Mouse (Mus musculus) splenic B cell, adult 2 months (primary cell): Measurements from ENCODE around the gene Lypd6.

Source experiments
- DNase-seq: peaks from one replicate; pipeline ENCODE4 v3.0.0-alpha.2; 2011; ENCODE audit warnings: low read depth, low spot score
- H3K27me3 ChIP-seq: 2 replicates; pipeline ENCODE4 v1.6.1; 2012; ENCODE audit warnings: mild to moderate bottlenecking, low read length, moderate library complexity, mixed read lengths; ENCODE audit not compliant: control insufficient read depth, poor library complexity, insufficient read depth, severe bottlenecking
- H3K36me3 ChIP-seq: 2 replicates; pipeline ENCODE4 v1.6.1; 2012; ENCODE audit warnings: mild to moderate bottlenecking, low read length, moderate library complexity, mixed read lengths; ENCODE audit not compliant: control insufficient read depth, poor library complexity, insufficient read depth, severe bottlenecking

Lypd6 gene

DNA sequence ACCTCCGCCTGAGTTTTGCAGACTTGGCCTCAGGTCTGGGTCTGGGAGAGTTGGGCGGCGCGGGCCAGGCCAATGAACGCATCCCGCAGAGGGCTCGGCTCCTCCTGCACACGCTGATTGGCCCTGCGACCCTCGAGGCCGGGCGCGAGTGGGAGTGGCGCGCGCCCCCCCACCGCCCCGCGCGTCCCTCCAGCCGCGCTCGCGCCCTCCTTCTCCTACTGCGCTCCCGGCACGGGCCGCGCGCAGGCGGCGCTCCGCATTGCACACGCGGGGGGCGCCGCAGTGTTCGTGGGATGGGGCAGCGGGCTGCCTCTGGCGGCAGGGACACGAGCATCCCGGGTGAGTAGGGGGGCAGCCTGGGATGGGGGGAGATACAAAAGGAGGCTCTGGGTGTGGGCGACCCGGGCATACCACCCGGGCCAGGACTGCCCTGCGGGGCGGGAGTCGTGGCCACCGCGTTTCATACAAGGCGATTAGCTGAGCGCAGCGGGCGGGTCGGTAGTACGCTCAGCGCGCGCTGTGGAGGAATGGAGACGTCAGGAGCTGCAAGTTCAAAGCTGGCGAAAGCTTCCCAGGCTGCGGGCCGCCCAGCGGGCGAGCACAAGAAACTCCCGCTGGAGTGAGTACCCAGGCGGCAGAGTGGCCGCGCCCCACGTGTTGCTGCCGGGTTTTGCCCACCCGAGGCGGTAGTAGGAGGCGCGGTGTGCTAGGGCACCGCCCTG is at the start of gene Lypd6:
Gene Lypd6 (plus strand): TSS at position 184 of the 722 bp plus-strand sequence.
- no peak for DNase-seq
- H3K36me3 ChIP-seq = no peaks in the 10 kb centered on the region
- H3K27me3 ChIP-seq = no peaks in the 10 kb centered on the region

DNA sequence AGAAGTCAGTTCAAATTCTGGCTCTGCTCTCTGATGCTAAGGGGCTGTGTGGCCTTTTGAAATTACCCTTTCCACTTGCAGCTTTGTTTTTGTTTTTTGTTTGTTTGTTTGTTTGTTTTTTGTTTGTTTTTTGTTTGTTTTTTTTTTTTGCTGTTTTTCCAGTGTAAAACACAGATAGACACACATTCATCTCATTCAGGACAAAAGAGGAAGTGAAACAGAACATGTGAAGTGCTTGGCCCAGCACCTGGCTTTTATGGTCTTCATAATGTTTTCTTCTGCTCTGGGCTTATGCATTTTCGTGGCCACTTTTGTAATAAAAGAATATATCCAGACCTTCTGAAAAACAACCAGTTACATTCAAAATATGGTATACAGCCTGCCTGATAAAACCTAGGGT is 46.8 kb upstream of the Lypd6 start:
- no peaks in the 10 kb centered on the region for H3K36me3 ChIP-seq
- DNase-seq = no peak
- H3K27me3 ChIP-seq = no peaks in the 10 kb centered on the region

DNA sequence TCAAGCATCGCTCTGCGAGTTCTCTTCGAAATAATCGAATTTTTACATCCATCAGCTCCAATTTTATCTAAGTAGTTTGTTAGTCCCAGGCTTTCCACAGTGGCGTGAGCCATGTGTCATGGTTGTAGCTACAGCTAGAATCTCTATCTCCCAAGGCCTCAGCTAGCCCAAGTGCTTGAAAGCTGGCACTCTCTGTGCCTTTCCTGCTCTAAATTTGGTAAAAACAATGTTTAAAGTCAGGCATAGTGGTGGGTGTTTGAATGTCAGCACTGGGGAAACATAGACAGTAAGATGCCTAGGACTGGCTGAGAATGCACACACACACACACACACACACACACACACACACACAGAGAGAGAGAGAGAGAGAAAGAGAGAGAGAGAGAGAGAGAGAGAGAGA is 40.7 kb upstream of the Lypd6 start:
- Histone ChIP-seq H3K36me3 (no peaks in the 10 kb centered on the region), H3K27me3 (no peaks in the 10 kb centered on the region; the same call in 1 of the 2 replicates)
- DNase-seq = no peak

DNA sequence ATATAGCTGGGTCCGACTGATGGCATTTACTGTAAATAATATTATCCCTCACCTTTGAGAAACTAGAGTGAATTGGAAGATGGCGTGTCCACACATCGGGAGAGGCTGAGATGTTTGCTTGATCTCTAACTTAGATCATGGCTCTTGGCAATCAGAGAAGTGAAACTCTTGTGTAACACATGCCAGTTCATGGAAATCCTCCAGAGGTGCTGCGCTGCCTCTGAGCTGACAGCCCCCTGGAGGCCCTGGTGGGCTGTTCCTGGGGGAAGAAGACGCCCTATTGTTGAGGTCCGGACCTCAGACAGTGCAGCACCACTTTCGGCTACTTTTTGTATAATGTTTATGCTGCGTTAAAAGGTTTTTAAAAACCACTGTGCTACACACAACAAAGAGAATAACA is 37.3 kb upstream of the Lypd6 start:
- no peak for DNase-seq
- no peaks in the 10 kb centered on the region; the same call in 1 of the 2 replicates for H3K27me3 ChIP-seq

GRCm38 (mm10) chr2:50044170-50044870 is 21.9 kb upstream of the Lypd6 start:
- no peaks in the 10 kb centered on the region for H3K27me3 ChIP-seq
- no peak for DNase-seq
- no peaks in the 10 kb centered on the region for H3K36me3 ChIP-seq

More for the DNA sequence above, 37.3 kb upstream of the Lypd6 start:
- H3K36me3 ChIP-seq = no peaks in the 10 kb centered on the region

DNA sequence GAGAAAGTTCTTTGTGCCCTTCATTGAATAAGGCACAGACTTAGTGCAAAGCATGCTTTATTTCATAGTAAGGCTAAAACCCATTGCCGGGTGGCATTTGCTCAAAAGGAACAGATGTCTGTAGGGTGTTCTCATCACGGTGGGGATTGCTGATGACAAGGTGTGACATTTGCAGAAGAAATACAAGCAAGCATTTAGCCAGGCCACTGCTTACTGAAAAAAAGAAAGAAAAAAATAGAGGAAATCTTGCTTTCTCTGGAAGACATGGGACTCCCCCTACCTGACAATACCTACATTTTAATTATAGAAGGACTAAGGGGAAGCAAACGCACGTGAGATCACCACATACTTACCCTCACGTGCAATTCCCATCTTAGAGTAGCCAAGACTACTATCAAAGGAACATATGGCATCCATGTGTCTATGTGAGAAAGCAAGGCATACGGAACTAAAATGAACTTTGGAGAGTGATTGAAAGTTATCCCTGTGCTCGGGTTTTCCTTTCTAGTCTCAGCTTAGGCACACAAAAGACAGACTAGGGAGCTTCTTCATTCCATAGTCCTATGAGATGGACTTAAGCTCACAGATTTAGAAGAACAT is 21.3 kb upstream of the Lypd6 start:
- no peak for DNase-seq
- H3K36me3 ChIP-seq = no peaks in the 10 kb centered on the region
- H3K27me3 ChIP-seq = no peaks in the 10 kb centered on the region

GRCm38 (mm10) chr2:50045841-50046240 is 20.4 kb upstream of the Lypd6 start:
- Histone ChIP-seq H3K27me3 (no peaks in the 10 kb centered on the region), H3K36me3 (no peaks in the 10 kb centered on the region)
- no peak for DNase-seq

- DNase-seq = no peak
- Histone ChIP-seq H3K27me3 (no peaks in the 10 kb centered on the region), H3K36me3 (no peaks in the 10 kb centered on the region)
Observed at GRCm38 (mm10) chr2:50048442-50048841, 17.8 kb upstream of the Lypd6 start.

DNA sequence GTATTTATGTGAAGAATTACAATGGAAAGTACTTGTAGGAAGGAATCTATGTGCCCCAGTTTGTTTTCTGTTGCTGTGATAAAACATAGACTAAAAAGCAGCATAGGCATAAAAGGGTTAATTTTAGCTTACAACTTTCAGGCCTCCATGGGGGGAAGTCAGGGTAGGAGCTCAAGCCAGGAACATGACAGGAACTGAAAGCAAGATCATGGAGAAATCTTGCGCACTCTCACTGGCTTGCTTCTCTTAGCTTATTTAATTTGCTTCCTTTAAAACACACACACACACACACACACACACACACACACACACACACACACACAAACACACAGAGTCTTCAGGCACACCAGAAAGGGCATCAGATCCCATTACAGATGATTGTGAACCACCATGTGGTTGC is 12.3 kb upstream of the Lypd6 start:
- DNase-seq = no peak
- Histone ChIP-seq H3K36me3 (no peaks in the 10 kb centered on the region), H3K27me3 (no peaks in the 10 kb centered on the region)

DNA sequence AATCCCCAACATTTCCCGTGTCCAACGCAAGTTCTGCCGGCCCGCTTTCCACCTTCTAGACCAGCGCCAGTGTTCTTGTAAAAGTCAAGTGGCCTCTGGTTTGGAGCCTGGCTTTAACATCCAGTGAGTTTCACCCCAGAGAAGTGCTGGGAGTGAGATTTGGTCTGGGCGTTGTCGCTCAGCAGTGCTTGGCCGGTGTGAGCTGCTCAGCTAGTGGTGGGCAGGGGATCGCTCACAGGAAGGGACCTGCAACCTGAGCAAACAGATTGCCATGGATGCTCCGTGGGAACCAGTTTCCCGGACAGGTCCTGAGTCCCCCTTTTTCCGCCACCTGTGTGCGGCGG is 355 bp upstream of the Lypd6 start:
- no peak for DNase-seq

GRCm38 (mm10) chr2:50066968-50067315 is 713 bp downstream of the Lypd6 start:
- no peak for DNase-seq
- no peaks in the 10 kb centered on the region for H3K27me3 ChIP-seq
- no peaks in the 10 kb centered on the region for H3K36me3 ChIP-seq

More for the DNA sequence above, 355 bp upstream of the Lypd6 start:
- Histone ChIP-seq H3K36me3 (no peaks in the 10 kb centered on the region), H3K27me3 (no peaks in the 10 kb centered on the region)

GRCm38 (mm10) chr2:50069571-50070295 is 3.5 kb downstream of the Lypd6 start:
- Histone ChIP-seq H3K27me3 (no peaks in the 10 kb centered on the region), H3K36me3 (no peaks in the 10 kb centered on the region)
- no peak for DNase-seq

DNA sequence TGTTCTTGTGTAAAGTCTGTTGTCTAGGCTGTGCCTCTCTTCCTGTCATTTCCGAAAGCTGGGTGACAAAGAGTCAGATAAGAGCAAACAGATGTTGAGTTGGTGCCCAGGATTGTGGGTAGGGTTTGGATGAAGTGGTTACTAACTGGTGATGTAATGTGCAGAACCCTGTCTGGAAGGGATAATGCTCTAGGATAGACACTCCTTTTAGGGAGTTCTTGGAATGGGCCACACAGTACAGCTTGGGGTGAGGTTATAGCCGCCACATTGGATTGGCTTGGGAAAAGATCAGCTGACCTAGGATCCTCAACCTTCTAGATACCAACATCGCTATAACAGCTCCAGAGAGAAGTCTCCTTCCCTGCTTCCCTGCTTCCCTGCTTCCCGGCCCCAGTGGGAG is 5.9 kb downstream of the Lypd6 start:
- no peak for DNase-seq

DNA sequence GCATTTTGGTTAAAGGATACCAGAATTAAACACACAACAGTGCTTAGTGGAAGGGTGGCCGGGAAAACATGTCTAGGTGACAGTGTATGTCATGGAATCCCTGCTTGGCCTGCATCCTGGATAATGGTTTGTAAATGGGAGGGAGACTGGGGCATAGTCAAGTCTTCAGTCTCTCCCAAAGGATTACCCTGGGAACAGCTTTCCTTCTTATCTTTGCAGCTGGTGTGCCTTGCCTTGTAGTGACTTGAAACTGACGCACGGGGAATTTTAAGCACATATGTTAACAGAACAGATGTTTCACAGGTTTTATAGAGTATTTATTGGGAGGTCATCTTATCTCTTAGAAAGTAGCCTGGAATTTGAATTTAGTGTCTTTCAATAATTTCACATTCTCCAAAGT is 18.5 kb downstream of the Lypd6 start:
- no peak for DNase-seq
- Histone ChIP-seq H3K27me3 (no peaks in the 10 kb centered on the region; the same call in 1 of the 2 replicates), H3K36me3 (no peaks in the 10 kb centered on the region)

More for the DNA sequence above, 5.9 kb downstream of the Lypd6 start:
- Histone ChIP-seq H3K36me3 (no peaks in the 10 kb centered on the region), H3K27me3 (no peaks in the 10 kb centered on the region)

DNA sequence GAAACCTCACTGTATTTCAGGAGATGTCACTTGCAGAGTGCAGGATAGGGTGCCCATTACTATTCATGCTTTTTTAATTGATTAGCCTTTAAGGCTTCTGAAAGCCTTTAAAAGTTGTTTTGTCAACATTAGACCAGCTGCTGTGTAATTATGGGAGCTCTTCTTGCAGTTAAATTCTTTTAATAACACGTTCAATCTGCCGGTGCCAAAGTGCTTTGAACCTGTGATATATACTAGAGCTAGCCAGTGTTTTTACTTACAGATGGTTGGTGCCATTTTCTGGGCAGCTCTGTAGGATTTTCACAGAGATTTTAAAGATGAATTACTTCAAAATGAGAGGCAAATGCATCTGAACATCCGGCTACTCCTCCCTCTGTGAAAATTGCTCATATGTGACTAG is 21.5 kb downstream of the Lypd6 start:
- Histone ChIP-seq H3K36me3 (no peaks in the 10 kb centered on the region), H3K27me3 (no peaks in the 10 kb centered on the region)
- DNase-seq = no peak
